Mouse (Mus musculus): ENCODE data around the gene Fam184a. TPM values are rescaled to one million over a fixed set of nuclear protein-coding genes. Genes with fewer than 3 reads are reported as not detected.
A peak's percentile ranks its signal among the peaks of the same experiment; 100 is the strongest.

Gene Fam184a
- total and polyA plus RNA-seq, 3 experiments = 0.35 to 2.9 (median 2.6) TPM

GRCm38 (mm10) chr10:53597121-53597881, 153.6 kb downstream of the Fam184a start:
- peak; percentile 71 for DNase-seq

GRCm38 (mm10) chr10:53596677-53597120, 154.2 kb downstream of the Fam184a start, which contains the start of gene Asf1a:
Gene Asf1a, plus strand, starts transcription at chr10:53596757.
- peak; percentile 99 for DNase-seq

DNA sequence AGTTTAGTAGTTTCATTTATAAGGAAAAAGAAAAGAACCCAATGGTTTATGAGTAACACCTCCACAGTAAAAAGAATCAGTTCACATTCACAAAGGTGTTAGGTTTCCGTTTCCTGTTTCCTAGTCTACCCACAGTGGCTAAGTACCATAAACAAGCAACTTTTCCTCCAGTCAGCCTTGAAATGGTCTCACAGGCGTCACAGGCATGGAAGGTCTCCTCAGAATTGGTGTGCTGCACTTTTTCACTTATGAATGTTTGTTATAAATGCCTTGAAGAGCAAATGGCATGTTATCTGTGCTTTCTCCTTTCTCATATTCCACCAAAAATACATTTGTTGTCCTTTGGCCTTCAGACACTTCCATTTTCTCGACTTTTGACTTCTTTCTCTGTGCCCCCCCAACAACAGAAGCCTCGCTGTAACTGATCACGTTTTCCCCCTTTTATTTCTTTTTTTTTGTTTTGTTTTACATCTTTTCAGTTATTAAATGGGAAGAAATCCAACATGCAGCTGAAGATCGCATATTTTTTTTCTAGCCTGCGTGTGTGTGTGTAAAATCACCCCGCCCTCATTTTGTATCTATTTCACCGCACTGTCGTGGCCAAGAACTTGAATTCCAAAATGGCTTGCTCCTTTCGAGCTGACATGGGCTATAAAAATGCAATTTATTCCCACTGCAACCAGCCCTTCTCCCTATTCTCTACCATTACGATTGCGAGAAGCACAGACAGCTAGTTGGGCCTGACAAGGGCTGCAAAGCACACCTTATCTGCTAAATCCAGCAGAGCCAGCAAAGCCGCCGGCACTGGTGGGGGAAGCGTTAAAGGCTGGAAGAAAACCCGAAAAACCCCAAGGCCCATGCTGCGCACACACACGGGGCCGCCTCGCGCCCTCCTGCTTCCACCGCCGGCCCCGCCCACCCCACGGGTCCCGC, 154.9 kb downstream of the Fam184a start:
- peak; percentile 11 for DNase-seq

DNA sequence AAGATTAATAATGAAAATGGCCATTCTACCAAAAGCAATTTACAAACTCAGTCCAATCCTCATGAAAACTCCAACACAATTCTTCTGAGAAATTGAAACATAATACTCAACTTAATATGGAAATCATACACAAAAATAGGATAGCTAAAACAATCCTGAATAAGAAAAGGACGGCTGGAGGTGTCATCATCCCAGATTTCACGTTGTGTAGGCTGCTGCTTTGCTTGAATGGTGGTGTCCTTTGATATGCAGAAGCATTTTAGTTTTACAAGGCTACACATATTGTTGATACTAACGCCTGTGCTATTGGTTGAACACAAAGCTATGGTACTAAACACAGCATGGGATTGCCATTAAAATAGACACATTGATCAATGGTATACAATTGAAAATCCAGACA, 165.1 kb downstream of the Fam184a start:
- DNase-seq = no peak

Other genes starting within 250 kb of the Fam184a start
- 10 to 100 TPM; 26.4 to 36.6 TPM for gene Asf1a, start 154.4 kb downstream of the Fam184a start, total RNA-seq (2021)
- gene Asf1a, start 154.4 kb downstream of the Fam184a start, polyA plus RNA-seq (2012; rRNA removed) = 1.8 TPM in 2 replicates
- 1 to 10 TPM; 8.9 to 9.1 TPM for gene Mcm9, start 120.7 kb downstream of the Fam184a start, total RNA-seq (2021)
- 2.2 and 3.1 TPM in 2 replicates for gene Mcm9, start 120.7 kb downstream of the Fam184a start, polyA plus RNA-seq (2012; rRNA removed)